Mouse (Mus musculus): Measurements from ENCODE around the gene Vmn2r117.
"Not testable (repeated sequence)": the region's sequence is repeated elsewhere in the genome, so short reads cannot be mapped to it uniquely, and the experiment has no call there.

The Vmn2r117 gene

DNA sequence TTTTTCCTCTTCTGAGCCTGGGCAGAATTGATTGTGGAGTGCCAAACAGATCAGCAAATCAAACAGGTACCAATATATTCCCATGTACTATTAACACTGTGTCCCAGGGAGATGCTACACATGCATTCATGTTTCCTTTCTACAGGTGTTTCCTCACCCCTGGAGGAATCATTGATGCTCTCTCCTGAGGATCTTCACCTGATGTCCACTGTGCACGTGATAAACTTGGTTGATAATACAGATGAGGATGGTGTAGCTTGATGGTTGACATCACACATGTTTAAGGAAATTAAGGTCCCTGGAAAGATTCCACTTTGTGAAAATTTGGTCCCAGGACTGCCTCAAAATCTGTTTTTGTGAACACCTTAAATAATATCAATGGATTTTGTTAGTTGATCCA, at the start of gene Vmn2r117:
Vmn2r117 (minus strand) TSS at position 101 of the 400 bp plus-strand sequence.
- in situ Hi-C loops (cut with MseI, MboI), result not testable (repeated sequence)

DNA sequence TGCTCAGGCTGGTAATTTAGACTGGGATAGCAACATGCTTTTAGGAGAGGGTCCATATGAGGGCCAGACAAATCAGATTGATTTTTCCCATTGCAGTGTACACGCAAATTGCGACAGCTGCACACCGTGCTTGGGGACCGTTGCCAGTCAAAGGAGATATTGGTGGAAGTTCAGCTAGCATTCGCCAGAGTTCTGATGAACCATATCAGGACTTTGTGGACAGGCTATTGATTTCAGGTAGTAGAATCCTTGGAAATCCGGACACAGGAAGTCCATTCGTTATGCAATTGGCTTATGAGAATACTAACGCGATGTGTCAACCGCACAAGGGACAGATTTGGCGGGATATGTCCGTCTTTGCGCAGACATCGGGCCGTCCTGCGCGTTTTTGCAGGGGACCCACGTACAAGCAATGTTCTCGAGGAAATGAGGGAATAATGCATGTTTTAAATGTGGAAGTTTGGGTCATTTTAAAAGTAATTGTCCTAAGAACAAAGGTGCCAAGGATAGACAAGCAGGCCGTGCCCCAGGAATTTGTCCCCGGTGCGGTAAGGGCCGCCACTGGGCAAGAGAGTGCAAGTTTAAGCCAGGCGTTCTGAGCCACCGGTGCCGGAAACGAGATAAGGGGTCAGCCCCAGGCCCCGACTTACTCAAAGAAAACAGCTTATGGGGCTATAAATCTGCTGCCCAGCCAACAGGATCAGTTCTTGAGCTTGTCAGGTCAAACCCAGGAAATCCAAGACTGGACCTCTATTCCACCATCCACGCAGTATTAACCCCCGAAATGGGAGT, 43.6 kb upstream of the Vmn2r117 start:
- in situ Hi-C loops (cut with MseI, MboI), result not testable (repeated sequence)

DNA sequence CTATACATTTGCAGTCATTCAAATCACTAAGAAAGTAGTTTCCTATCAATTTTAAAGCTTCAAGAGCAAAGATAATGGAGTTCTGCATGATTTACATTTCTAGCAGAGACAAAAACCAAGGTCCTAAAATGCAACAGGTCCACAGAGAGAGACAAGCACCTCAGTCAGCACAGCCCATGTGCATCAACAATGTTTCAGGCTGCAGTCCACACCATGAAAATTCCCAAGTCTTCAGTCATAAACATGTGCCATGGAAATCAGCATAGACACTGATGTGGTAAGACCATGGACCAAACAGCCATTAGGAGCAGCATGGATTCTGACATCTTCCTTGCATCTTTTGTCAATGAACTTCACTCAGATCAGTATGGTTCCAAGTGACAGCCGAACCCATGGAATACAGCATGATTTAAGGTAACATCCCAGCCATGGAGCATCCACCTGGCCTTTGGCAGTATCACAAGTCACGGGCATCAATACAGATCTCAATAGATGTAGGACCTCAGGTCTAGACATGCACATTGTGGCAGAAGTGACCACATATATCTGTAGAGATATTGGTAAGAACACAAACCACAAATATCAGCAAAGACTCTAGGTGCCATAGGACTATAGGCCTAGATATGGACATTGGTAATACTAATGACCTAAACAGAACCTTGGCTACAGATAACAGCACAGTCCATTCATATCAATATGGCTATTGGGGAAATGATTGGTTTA, 39.4 kb upstream of the Vmn2r117 start:
- in situ Hi-C loops (cut with MseI, MboI), result loop anchor here in 1 of 2 experiments (10.0 kb wide), 1 partner anchor 84 kb away; no protein-coding TSS in a partner anchor

DNA sequence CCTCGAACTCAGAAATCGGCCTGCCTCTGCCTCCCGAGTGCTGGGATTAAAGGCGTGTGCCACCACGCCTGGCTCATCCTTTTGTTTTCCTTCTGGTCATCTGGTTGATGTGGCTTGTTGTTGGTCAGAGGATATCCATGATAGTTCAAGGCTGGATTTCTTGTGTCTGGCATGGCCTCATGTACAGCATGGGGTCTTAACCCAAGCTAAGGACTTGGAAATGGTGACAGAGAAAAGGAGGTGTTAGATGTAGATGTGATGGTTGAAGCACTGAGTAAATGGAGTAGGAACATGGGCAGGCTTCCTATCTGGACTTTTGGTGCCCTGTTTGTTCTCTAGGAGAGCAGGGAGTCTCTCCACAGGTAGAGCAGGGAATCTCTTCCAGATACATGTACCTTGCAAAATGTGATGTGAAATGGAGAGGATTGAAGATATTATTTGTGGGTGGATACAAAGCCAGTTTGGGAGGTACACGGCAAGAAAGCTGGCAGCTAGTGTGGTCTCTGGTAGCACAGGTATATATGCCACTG, 46.3 kb downstream of the Vmn2r117 start:
- in situ Hi-C loops (cut with MseI, MboI), result loop anchor here in 1 of 2 experiments (10.0 kb wide), 1 partner anchor 82 kb away; no protein-coding TSS in a partner anchor

Measured in mouse trophoblast stem cell (cell line).